Mouse (Mus musculus): Measurements from ENCODE around the gene Rprd1b. TPM values are rescaled to one million over a fixed set of nuclear protein-coding genes. Genes with fewer than 3 reads are reported as not detected.

Gene Rprd1b
- total and polyA plus RNA-seq, 2 experiments from 2014 or later = 13.5 to 24.5 TPM

DNA sequence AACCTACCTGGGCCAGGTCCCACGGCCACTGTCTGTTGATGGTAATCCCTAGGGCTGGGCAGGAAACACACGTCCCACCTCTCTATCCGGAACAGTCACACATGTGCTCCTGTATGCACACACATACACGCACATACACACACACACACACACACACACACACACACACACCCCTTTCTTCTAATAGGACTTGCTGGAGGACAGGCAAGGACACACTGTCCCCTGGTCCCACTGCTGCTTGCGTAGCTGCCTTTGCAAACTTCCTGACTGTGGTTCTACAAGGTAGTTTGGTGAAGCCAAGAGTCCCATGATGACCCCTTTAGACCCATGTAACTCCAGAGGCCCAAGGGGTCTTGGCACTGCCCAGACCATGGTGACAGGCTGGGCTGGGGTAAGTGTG lies 112.4 kb downstream of the Rprd1b start:
- H3K36me3 ChIP-seq (replicated peaks; ENCODE audit: control insufficient read depth, insufficient read depth, low read length) = peaks cover 33% of the 10 kb centered on the region
- H3K27ac ChIP-seq (ENCODE audit: low read depth) = peak overlapping the region; percentile 96
- peak overlapping the region; percentile 56 for H3K9ac ChIP-seq (replicated peaks; ENCODE audit: low read depth, low read length)
- 0 out of 2 replicates have a peak overlapping the region, but pooled peaks have one; percentile 10 for H3K4me2 ChIP-seq (ENCODE audit: low read depth, low read length)
- TF ChIP-seq CTCF (IDR thresholded peaks at IDR 0.05; ENCODE audit: low read depth) = no peak
- peak; percentile 71; the same call in 1 of the 2 replicates for TF ChIP-seq EP300 (IDR thresholded peaks at IDR 0.05; ENCODE audit: low read depth)
- DNase-seq (ENCODE audit: low spot score) (peak; percentile 63), ATAC-seq (ENCODE audit: insufficient read depth, low read depth) (peak; percentile 8; the same call in 1 of the 2 replicates)
- no peaks in the 10 kb centered on the region for H3K9me3 ChIP-seq (replicated peaks; ENCODE audit: control insufficient read depth, low read length)
- peaks cover 58% of the 10 kb centered on the region for H3K4me1 ChIP-seq (ENCODE audit: control insufficient read depth, insufficient read depth)
- 36% methylated on average over 5 of the region's 5 CpGs for WGBS
- no peak overlapping the region for H3K4me3 ChIP-seq (ENCODE audit: low read depth, low read length)
- no peaks in the 10 kb centered on the region for H3K27me3 ChIP-seq (ENCODE audit: control insufficient read depth, insufficient read depth, low read length)

- 0 out of 2 replicates have a peak overlapping the region, but pooled peaks have one; percentile 10 for H3K4me2 ChIP-seq (ENCODE audit: low read depth, low read length)
- TF ChIP-seq CTCF (IDR thresholded peaks at IDR 0.05; ENCODE audit: low read depth) (no peak), EP300 (IDR thresholded peaks at IDR 0.05; ENCODE audit: low read depth) (no peak)
Observed at GRCm38 (mm10) chr2:158141271-158141670, 113.0 kb downstream of the Rprd1b start.

GRCm38 (mm10) chr2:158141690-158142440 lies 113.6 kb downstream of the Rprd1b start:
- ATAC-seq (ENCODE audit: insufficient read depth, low read depth) (peak; percentile 51), DNase-seq (ENCODE audit: low spot score) (peak; percentile 86)
- WGBS = 13% methylated on average over 7 of the region's 7 CpGs
- Histone ChIP-seq H3K4me1 (ENCODE audit: control insufficient read depth, insufficient read depth) (peaks cover 58% of the 10 kb centered on the region), H3K4me2 (ENCODE audit: low read depth, low read length) (no peak overlapping the region), H3K9ac (replicated peaks; ENCODE audit: low read depth, low read length) (no peak overlapping the region), H3K4me3 (ENCODE audit: low read depth, low read length) (no peak overlapping the region), H3K36me3 (replicated peaks; ENCODE audit: control insufficient read depth, insufficient read depth, low read length) (peaks cover 26% of the 10 kb centered on the region), H3K27ac (ENCODE audit: low read depth) (peak overlapping the region; percentile 96), H3K9me3 (replicated peaks; ENCODE audit: control insufficient read depth, low read length) (no peaks in the 10 kb centered on the region), H3K27me3 (ENCODE audit: control insufficient read depth, insufficient read depth, low read length) (no peaks in the 10 kb centered on the region)
- TF ChIP-seq EP300 (IDR thresholded peaks at IDR 0.05; ENCODE audit: low read depth) = peak; percentile 82
- no peak for TF ChIP-seq CTCF (IDR thresholded peaks at IDR 0.05; ENCODE audit: low read depth)

More at GRCm38 (mm10) chr2:158141271-158141670, 113.0 kb downstream of the Rprd1b start:
- no peak for ATAC-seq (ENCODE audit: insufficient read depth, low read depth)
- peak overlapping the region; percentile 56 for H3K9ac ChIP-seq (replicated peaks; ENCODE audit: low read depth, low read length)
- no peak for DNase-seq (ENCODE audit: low spot score)
- 35% methylated on average over 7 of the region's 7 CpGs for WGBS
- H3K4me1 ChIP-seq (ENCODE audit: control insufficient read depth, insufficient read depth) = peaks cover 58% of the 10 kb centered on the region
- H3K27ac ChIP-seq (ENCODE audit: low read depth) = peak overlapping the region; percentile 96
- no peak overlapping the region for H3K4me3 ChIP-seq (ENCODE audit: low read depth, low read length)
- peaks cover 29% of the 10 kb centered on the region for H3K36me3 ChIP-seq (replicated peaks; ENCODE audit: control insufficient read depth, insufficient read depth, low read length)
- H3K27me3 ChIP-seq (ENCODE audit: control insufficient read depth, insufficient read depth, low read length) = no peaks in the 10 kb centered on the region
- no peaks in the 10 kb centered on the region for H3K9me3 ChIP-seq (replicated peaks; ENCODE audit: control insufficient read depth, low read length)

DNA sequence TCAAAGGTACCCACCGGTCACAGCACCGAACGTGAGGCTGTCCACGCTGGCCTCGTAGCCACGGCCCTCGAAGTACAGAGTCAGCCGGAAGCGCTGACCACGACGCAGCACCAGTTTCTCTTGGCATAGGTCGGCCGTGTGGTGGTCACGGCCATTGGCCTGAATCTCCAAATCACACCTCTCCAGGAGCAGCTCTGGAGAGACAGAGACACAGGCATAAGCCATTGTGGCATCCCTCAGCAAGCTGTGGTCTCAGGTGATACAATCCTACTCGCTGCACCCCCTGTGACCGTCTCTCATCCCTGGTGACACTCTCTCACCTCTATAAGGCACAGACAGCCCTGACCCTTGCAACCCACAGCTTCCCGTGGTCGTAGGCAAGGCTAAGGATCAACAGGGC lies 114.7 kb downstream of the Rprd1b start:
- Histone ChIP-seq H3K9me3 (replicated peaks; ENCODE audit: control insufficient read depth, low read length) (no peaks in the 10 kb centered on the region), H3K4me2 (ENCODE audit: low read depth, low read length) (peak overlapping the region; percentile 76), H3K27ac (ENCODE audit: low read depth) (peak overlapping the region; percentile 96), H3K36me3 (replicated peaks; ENCODE audit: control insufficient read depth, insufficient read depth, low read length) (peaks cover 17% of the 10 kb centered on the region), H3K4me1 (ENCODE audit: control insufficient read depth, insufficient read depth) (peaks cover 58% of the 10 kb centered on the region), H3K4me3 (ENCODE audit: low read depth, low read length) (peak overlapping the region; percentile 10; the same call in 1 of the 2 replicates), H3K9ac (replicated peaks; ENCODE audit: low read depth, low read length) (peak overlapping the region; percentile 43), H3K27me3 (ENCODE audit: control insufficient read depth, insufficient read depth, low read length) (no peaks in the 10 kb centered on the region)
- TF ChIP-seq EP300 (IDR thresholded peaks at IDR 0.05; ENCODE audit: low read depth) = no peak
- TF ChIP-seq CTCF (IDR thresholded peaks at IDR 0.05; ENCODE audit: low read depth) = no peak
- 74% methylated on average over 18 of the region's 18 CpGs for WGBS
- ATAC-seq (ENCODE audit: insufficient read depth, low read depth) (no peak), DNase-seq (ENCODE audit: low spot score) (no peak)

DNA sequence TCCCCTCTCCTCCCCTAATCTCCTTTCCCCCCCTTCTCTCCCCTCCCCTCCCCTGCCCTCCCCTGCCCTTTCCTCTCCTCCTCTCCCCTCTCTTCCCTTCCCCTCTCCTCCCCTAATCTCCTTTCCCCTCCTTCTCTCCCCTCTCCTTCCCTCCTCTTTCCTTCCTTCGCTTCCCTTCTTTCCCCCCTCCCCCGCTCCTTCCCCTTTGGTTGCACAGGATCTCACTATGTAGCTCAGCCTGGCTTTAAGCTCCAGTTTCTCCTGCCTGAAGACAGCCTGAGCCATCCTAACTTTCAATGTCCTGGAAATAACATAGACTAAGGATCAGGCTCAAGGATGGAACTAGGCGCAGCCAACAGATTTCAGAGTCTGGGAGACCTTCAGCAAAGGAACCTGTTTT lies 115.5 kb downstream of the Rprd1b start:
- DNase-seq (ENCODE audit: low spot score) (no peak), ATAC-seq (ENCODE audit: insufficient read depth, low read depth) (no peak)
- H3K27me3 ChIP-seq (ENCODE audit: control insufficient read depth, insufficient read depth, low read length) = no peaks in the 10 kb centered on the region
- H3K9me3 ChIP-seq (replicated peaks; ENCODE audit: control insufficient read depth, low read length) = no peaks in the 10 kb centered on the region
- 60% methylated on average over 3 of the region's 3 CpGs for WGBS
- peak overlapping the region; percentile 54 for H3K4me3 ChIP-seq (ENCODE audit: low read depth, low read length)
- H3K4me2 ChIP-seq (ENCODE audit: low read depth, low read length) = peak overlapping the region; percentile 76
- peaks cover 52% of the 10 kb centered on the region for H3K4me1 ChIP-seq (ENCODE audit: control insufficient read depth, insufficient read depth)
- H3K36me3 ChIP-seq (replicated peaks; ENCODE audit: control insufficient read depth, insufficient read depth, low read length) = peaks cover 9% of the 10 kb centered on the region
- TF ChIP-seq EP300 (IDR thresholded peaks at IDR 0.05; ENCODE audit: low read depth) (no peak), CTCF (IDR thresholded peaks at IDR 0.05; ENCODE audit: low read depth) (no peak)
- peak overlapping the region; percentile 96 for H3K27ac ChIP-seq (ENCODE audit: low read depth)
- H3K9ac ChIP-seq (replicated peaks; ENCODE audit: low read depth, low read length) = 0 out of 2 replicates have a peak overlapping the region, but pooled peaks have one; percentile 15
